Mouse (Mus musculus) CH12F3 (cell line): ENCODE data around the gene Sparc.

Source experiments
- in situ Hi-C: fragments of 300-500 bp; cut with MboI; formaldehyde crosslinking; loops from 2 replicates; pipeline ENCODE4 v1.14.3; 2020; ENCODE audit warnings: low sequenced_read_pairs

The Sparc gene

DNA sequence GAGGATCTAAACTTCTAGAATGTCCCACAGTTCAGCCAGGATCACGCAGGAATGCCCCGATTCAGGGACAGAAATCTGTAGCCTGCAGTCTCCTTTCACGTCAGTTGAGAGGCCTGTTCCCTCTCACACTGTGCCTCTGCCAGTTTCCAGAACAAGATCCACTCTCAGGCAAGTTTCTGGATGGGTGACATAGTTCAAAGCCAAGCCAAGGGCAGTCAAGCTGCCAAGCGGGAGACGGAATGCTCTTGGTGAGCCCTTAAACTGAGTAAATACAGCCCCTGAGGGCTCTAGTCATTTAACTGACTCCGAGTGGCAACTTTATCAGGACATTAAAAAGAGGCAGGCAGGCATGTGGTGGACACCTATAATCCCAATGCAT, 53.9 kb downstream of the Sparc start:
- in situ Hi-C loops, result no loop called here

DNA sequence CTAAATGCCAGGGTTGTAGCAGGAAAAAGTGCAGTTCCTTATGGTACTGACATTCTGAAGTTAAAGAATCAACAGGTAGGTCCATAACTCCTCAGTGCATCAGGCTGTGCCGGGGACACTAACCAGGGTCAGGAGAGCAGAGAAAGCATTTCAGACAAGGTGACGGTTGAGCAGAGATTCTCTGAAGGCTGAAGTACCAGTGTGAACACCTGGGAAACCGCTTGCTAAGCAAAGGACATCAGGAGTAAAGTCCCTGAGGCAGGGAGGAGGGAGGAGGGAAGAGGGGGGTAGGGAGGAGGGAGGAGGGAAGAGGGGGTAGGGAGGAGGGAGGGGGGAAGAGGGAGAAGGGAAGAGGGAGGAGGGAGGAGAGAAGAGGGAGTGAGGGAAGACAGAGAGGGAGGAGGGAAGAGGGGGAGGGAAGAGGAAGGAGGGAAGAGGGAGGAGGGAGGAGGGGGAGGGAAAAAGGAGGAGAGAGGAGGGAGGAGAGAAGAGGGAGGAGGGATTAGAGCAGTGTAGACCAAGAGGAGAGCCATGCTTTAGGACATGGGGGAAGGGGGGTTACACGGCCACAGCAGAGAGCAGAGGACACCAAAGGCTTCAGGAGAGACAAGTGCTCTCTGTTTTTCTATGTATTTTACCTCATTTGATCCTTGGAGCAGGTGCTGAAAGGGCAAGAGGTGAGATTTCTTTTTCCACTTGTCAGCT, 54.4 kb downstream of the Sparc start:
- in situ Hi-C loops, result no loop called here

GRCm38 (mm10) chr11:55367783-55368182, 55.2 kb downstream of the Sparc start:
- in situ Hi-C loops, result no loop called here

GRCm38 (mm10) chr11:55365840-55366239, 57.1 kb downstream of the Sparc start:
- in situ Hi-C loops, result no loop called here

DNA sequence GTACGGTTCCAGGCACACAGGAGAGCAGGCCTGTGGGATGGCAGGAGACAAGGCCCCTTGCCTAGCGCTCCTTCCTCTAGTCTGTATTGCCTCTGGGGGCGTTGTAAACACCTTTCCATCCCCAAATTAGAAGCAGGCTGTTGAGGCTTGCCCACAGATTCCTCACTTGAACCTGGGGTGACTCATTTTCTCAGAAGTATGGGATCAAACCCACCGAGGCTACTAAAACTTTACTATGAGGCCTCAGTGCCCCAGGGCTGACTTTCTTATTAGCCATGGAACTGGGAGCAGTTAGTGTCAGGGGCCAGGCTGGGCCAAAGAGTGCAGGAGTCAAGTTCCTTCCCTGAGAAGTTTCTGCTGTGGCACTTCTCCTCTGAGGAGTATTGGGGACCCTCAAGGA, 57.7 kb downstream of the Sparc start:
- in situ Hi-C loops, result no loop called here

DNA sequence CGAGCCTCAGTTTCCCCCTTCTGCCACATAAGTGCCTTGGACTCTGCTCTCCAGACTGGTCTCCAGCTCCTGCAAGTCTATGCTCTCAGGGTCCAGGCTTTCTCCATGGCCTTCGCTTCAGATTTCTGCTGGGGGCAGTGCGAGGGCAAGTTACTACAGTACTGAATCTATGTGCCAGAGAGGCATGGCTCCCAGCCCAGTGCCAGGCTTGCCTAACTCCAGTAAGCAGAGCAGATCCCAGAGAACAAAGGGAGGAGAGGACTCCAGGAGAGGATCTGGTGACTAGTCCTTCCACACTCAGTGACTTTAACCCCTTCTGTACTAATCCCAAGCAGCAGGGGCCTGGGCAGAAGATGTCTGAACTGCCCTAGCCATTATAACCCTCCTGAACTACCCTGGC, 58.3 kb downstream of the Sparc start:
- in situ Hi-C loops, result no loop called here

DNA sequence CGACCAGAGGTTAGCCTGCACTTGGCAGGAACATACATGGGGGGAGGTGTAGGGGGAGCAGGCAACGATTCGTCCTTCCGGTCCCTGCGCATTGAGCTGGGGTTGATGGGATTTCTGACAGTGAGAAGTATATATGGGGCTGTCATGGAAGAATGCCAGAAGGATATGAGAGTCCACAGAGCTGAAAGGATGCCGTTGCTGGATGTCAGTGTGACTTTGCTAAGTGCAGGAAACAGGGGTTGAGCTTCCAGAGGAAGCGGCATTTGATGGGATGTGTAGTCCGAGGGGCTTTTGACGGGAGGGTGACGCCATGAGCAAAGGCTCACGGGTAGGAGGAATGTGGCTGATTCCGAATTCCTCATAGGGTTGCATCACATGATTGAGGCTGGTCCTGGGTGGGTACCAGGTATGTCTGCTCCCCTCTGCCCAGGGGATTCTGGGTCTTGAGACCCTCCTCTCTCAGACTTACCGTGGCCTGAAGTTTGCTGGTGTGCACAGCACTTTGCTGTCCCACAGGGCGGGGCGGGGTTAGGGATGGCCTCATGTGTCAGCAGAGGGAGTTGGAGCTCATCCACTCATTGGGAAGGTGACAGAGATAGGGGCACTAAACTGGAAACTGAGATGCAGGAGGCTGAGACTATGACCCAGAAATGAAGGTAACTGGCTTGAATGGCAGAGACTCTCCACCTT, 64.7 kb downstream of the Sparc start:
- in situ Hi-C loops, result no loop called here

DNA sequence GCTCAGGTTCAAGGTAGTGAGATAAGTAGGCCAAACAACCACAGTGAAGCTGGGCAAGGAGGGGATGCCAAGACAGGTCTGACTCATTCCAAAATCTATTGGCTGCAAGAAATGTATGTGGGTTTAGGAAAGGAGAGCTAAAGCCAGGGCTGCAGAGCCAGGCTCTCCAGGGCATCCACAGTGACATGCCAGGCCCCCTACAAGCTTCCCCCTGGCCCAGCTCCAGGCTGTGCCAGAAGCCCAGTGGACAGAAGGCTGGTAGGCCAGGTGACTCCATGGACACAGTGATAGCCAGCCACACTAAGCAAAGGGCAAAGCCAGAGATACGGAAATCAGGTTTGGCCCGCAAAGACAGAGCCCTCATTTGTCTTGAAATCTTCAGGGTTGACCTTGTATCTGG, 66.1 kb downstream of the Sparc start:
- in situ Hi-C loops, result no loop called here
